Mouse (Mus musculus): Measurements from ENCODE around the gene Ephb1.

DNA sequence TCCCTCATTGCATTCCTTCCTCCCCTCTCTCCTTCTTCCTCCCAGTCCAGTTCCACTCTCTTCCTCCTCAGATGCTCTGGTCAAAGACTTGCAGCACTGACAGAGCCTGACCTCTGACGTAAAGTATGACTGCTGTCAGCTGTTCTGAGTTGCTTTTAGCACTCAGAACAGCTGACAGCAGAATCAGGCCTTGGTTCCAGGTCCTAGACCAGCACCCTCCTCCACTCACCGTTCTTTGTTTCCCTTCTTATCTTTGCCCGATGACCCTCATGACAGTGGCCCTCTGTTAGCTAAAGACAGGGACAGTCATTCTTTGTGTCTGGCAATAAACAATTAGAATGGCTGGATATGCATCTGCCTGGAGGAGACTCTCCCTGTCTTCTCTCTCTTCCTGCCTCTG lies 49.7 kb downstream of the Ephb1 start:
- TF ChIP-seq CTCF (IDR thresholded peaks at IDR 0.05; ENCODE audit: insufficient read depth, low read depth, low read length) (no peak), POLR2A (IDR thresholded peaks at IDR 0.05; ENCODE audit: insufficient read depth, low read depth, low read length) (no peak)

Data from olfactory bulb, adult 2 months (tissue).